Mouse (Mus musculus) cerebellum, adult 2 months (tissue): ENCODE results near the gene Pik3cd.

Experiments
- CTCF ChIP-seq: fragments of 200-500 bp; IDR thresholded peaks from 2 replicates; pipeline ENCODE4 v1.5.1; 2011; ENCODE audit warnings: low read depth, mild to moderate bottlenecking, control low read depth, low read length, moderate library complexity, borderline replicate concordance; ENCODE audit not compliant: insufficient read depth
- POLR2A ChIP-seq: fragments of 200-500 bp; IDR thresholded peaks from 2 replicates; pipeline ENCODE4 v1.6.1; 2011; ENCODE audit warnings: low read length, control low read depth, borderline replicate concordance; ENCODE audit not compliant: insufficient read depth

DNA sequence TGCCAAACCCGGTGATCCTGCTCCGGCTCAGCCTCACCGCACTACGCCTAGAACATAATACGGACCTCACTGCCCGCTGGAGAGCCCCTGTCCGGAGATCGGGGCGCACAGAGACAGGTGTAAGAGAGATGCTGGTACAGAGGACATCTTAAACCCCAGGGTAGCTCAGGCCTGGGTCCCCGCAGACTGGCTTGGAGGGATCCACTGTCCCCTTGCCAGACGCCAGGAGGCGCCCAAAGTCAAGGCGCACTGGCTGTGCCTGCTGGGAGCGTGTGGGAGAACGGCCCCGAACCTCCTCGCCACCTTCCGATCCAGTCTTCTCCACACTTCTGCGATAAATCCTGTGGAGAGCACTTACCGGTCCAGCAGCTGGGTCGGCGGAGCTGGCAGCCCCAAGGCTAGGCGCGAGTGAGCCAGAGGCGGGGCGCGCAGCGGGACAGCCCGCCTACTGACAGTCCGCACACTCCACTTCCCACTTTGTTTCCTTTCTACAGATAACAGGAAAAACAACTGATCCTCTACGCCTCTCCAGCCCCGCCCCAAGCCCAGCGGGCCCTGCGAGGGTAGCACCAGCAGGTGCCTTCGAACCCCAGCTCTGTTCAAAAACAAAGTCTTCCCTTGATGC is 4.1 kb downstream of the Pik3cd start:
- peak; percentile 63 for TF ChIP-seq CTCF
- no peak for TF ChIP-seq POLR2A
